Mouse (Mus musculus) limb, embryonic 13.5 days (tissue): Measurements from ENCODE around the gene Atp10a. TPM values are rescaled to one million over a fixed set of nuclear protein-coding genes. Genes with fewer than 3 reads are reported as not detected.

ENCODE experiments used
- ATAC-seq: fragments of 200-750 bp; cut with Nextera tagmentation; 2 replicates; pipeline ENCODE4 v1.8.0; 2017; ENCODE audit warnings: low read depth, moderate number of reproducible peaks, moderate TSS enrichment; ENCODE audit not compliant: low FRiP score
- H3K27ac ChIP-seq: fragments of 300-500 bp; sonication (generic); 2 replicates; pipeline ENCODE4 v1.5.1; 2015; ENCODE audit warnings: inconsistent platforms, mild to moderate bottlenecking, moderate library complexity
- H3K27me3 ChIP-seq: fragments of 300-500 bp; sonication (generic); 2 replicates; pipeline ENCODE4 v1.6.1; 2015; ENCODE audit warnings: mild to moderate bottlenecking, inconsistent platforms
- H3K36me3 ChIP-seq: fragments of 300-500 bp; sonication (generic); 2 replicates; pipeline ENCODE4 v1.6.1; 2015; ENCODE audit warnings: inconsistent platforms, mild to moderate bottlenecking, moderate library complexity
- H3K4me1 ChIP-seq: fragments of 300-500 bp; sonication (generic); 2 replicates; pipeline ENCODE4 v1.6.1; 2015; ENCODE audit warnings: inconsistent platforms
- H3K4me2 ChIP-seq: fragments of 300-500 bp; sonication (generic); replicated peaks from 2 replicates; pipeline ENCODE4 v1.6.1; 2015; ENCODE audit warnings: inconsistent platforms, mild to moderate bottlenecking, moderate library complexity
- H3K4me3 ChIP-seq: fragments of 300-500 bp; sonication (generic); 2 replicates; pipeline ENCODE4 v1.5.1; 2015; ENCODE audit warnings: moderate library complexity, mild to moderate bottlenecking, inconsistent platforms
- H3K9ac ChIP-seq: fragments of 300-500 bp; sonication (generic); 2 replicates; pipeline ENCODE4 v1.6.1; 2015; ENCODE audit warnings: mild to moderate bottlenecking, inconsistent platforms
- H3K9me3 ChIP-seq: fragments of 300-500 bp; sonication (generic); 2 replicates; pipeline ENCODE4 v1.6.1; 2016; ENCODE audit warnings: inconsistent platforms
- WGBS: fragments of 180-500 bp; shearing (Covaris S2); methylation state at CpG from one replicate; pipeline ENCODE4 v1.1.7; 2015; 5-methylcytosine and 5-hydroxymethylcytosine counted together
- polyA plus RNA-seq: library from polyadenylated mRNA; unstranded; fragments of >200 nt; fragmentation: Nextera tagmentation; extraction: Ambion mirVana; gene quantifications from 2 replicates; pipeline ENCODE4 v1.2.1, GENCODE M21; 2015

Gene Atp10a
- polyA plus RNA-seq, 1 experiment from 2014 or later: 2.5 TPM

GRCm38 (mm10) chr7:58743362-58744320 is 87.7 kb downstream of the Atp10a start:
- no peak overlapping the region for H3K9ac ChIP-seq
- no peak overlapping the region for H3K4me3 ChIP-seq
- no peak overlapping the region for H3K27ac ChIP-seq
- ATAC-seq: no peak
- H3K4me2 ChIP-seq: no peak overlapping the region
- H3K9me3 ChIP-seq: no peaks in the 10 kb centered on the region
- H3K4me1 ChIP-seq: no peaks in the 10 kb centered on the region
- 63% methylated on average over 4 of the region's 4 CpGs for WGBS
- no peaks in the 10 kb centered on the region for H3K36me3 ChIP-seq
- no peaks in the 10 kb centered on the region for H3K27me3 ChIP-seq

- no peaks in the 10 kb centered on the region for H3K36me3 ChIP-seq
- no peaks in the 10 kb centered on the region for H3K4me1 ChIP-seq
- H3K9me3 ChIP-seq: no peaks in the 10 kb centered on the region
- no peak overlapping the region for H3K9ac ChIP-seq
- no peak overlapping the region for H3K4me3 ChIP-seq
- H3K4me2 ChIP-seq: no peak overlapping the region
- ATAC-seq: no peak
- no peak overlapping the region for H3K27ac ChIP-seq
- 75% methylated on average over 5 of the region's 5 CpGs for WGBS
- H3K27me3 ChIP-seq: no peaks in the 10 kb centered on the region
Measured at GRCm38 (mm10) chr7:58746817-58747216, 90.9 kb downstream of the Atp10a start.

- no peaks in the 10 kb centered on the region for H3K9me3 ChIP-seq
- no peaks in the 10 kb centered on the region for H3K27me3 ChIP-seq
- H3K36me3 ChIP-seq: no peaks in the 10 kb centered on the region
- no peak overlapping the region for H3K4me2 ChIP-seq
- no peak overlapping the region for H3K9ac ChIP-seq
- peak; percentile 62 for ATAC-seq
- 73% methylated on average over 6 of the region's 6 CpGs for WGBS
- no peaks in the 10 kb centered on the region for H3K4me1 ChIP-seq
- no peak overlapping the region for H3K27ac ChIP-seq
- no peak overlapping the region for H3K4me3 ChIP-seq
Measured at GRCm38 (mm10) chr7:58749904-58750612, 94.1 kb downstream of the Atp10a start.

GRCm38 (mm10) chr7:58752041-58752440 is 96.1 kb downstream of the Atp10a start:
- Histone ChIP-seq H3K4me2 (no peak overlapping the region), H3K4me1 (no peaks in the 10 kb centered on the region), H3K36me3 (no peaks in the 10 kb centered on the region), H3K27ac (no peak overlapping the region), H3K27me3 (no peaks in the 10 kb centered on the region), H3K9me3 (no peaks in the 10 kb centered on the region), H3K4me3 (no peak overlapping the region), H3K9ac (no peak overlapping the region)
- 74% methylated on average over 5 of the region's 5 CpGs for WGBS
- ATAC-seq: no peak

- no peaks in the 10 kb centered on the region for H3K36me3 ChIP-seq
- H3K9ac ChIP-seq: no peak overlapping the region
- WGBS: 90% methylated on average over 1 of the region's 1 CpGs
- H3K4me3 ChIP-seq: no peak overlapping the region
- no peaks in the 10 kb centered on the region for H3K9me3 ChIP-seq
- no peak overlapping the region for H3K4me2 ChIP-seq
- peaks cover 5% of the 10 kb centered on the region for H3K4me1 ChIP-seq
- no peak for ATAC-seq
- H3K27ac ChIP-seq: no peak overlapping the region
- no peaks in the 10 kb centered on the region for H3K27me3 ChIP-seq
Measured at GRCm38 (mm10) chr7:58754076-58754475, 98.1 kb downstream of the Atp10a start.

- 82% methylated on average over 4 of the region's 4 CpGs for WGBS
- H3K36me3 ChIP-seq: no peaks in the 10 kb centered on the region
- H3K4me1 ChIP-seq: peaks cover 5% of the 10 kb centered on the region
- no peak for ATAC-seq
- no peak overlapping the region for H3K4me3 ChIP-seq
- no peak overlapping the region for H3K9ac ChIP-seq
- no peaks in the 10 kb centered on the region for H3K27me3 ChIP-seq
- H3K4me2 ChIP-seq: no peak overlapping the region
- H3K9me3 ChIP-seq: no peaks in the 10 kb centered on the region
- H3K27ac ChIP-seq: no peak overlapping the region
Measured at GRCm38 (mm10) chr7:58754536-58754935, 98.6 kb downstream of the Atp10a start.

- no peak overlapping the region for H3K9ac ChIP-seq
- no peak overlapping the region for H3K27ac ChIP-seq
- H3K27me3 ChIP-seq: no peaks in the 10 kb centered on the region
- no peak for ATAC-seq
- no peaks in the 10 kb centered on the region for H3K9me3 ChIP-seq
- H3K4me1 ChIP-seq: peaks cover 5% of the 10 kb centered on the region
- H3K36me3 ChIP-seq: no peaks in the 10 kb centered on the region
- H3K4me3 ChIP-seq: no peak overlapping the region
- no peak overlapping the region for H3K4me2 ChIP-seq
Measured at GRCm38 (mm10) chr7:58755083-58755482, 99.1 kb downstream of the Atp10a start.

GRCm38 (mm10) chr7:58755846-58756245 is 99.9 kb downstream of the Atp10a start:
- Histone ChIP-seq H3K36me3 (no peaks in the 10 kb centered on the region), H3K27ac (no peak overlapping the region), H3K9ac (no peak overlapping the region), H3K4me1 (peaks cover 5% of the 10 kb centered on the region), H3K9me3 (no peaks in the 10 kb centered on the region), H3K4me2 (no peak overlapping the region), H3K27me3 (no peaks in the 10 kb centered on the region), H3K4me3 (no peak overlapping the region)
- 72% methylated on average over 1 of the region's 1 CpGs for WGBS
- no peak for ATAC-seq

- Histone ChIP-seq H3K4me1 (peaks cover 5% of the 10 kb centered on the region), H3K4me2 (no peak overlapping the region), H3K9ac (no peak overlapping the region), H3K9me3 (no peaks in the 10 kb centered on the region), H3K27ac (no peak overlapping the region), H3K27me3 (no peaks in the 10 kb centered on the region), H3K4me3 (no peak overlapping the region), H3K36me3 (no peaks in the 10 kb centered on the region)
- 85% methylated on average over 2 of the region's 2 CpGs for WGBS
- ATAC-seq: no peak
Measured at GRCm38 (mm10) chr7:58757331-58757730, 101.4 kb downstream of the Atp10a start.

GRCm38 (mm10) chr7:58758396-58758795 is 102.4 kb downstream of the Atp10a start:
- 57% methylated on average over 3 of the region's 3 CpGs for WGBS
- H3K4me3 ChIP-seq: no peak overlapping the region
- H3K9ac ChIP-seq: no peak overlapping the region
- no peaks in the 10 kb centered on the region for H3K36me3 ChIP-seq
- H3K9me3 ChIP-seq: no peaks in the 10 kb centered on the region
- H3K27me3 ChIP-seq: no peaks in the 10 kb centered on the region
- H3K4me1 ChIP-seq: peaks cover 5% of the 10 kb centered on the region
- H3K4me2 ChIP-seq: no peak overlapping the region
- ATAC-seq: no peak
- H3K27ac ChIP-seq: no peak overlapping the region

- no peak for ATAC-seq
- WGBS: 80% methylated on average over 4 of the region's 4 CpGs
- H3K4me1 ChIP-seq: peaks cover 5% of the 10 kb centered on the region
- H3K36me3 ChIP-seq: no peaks in the 10 kb centered on the region
- no peak overlapping the region for H3K4me3 ChIP-seq
- H3K27me3 ChIP-seq: no peaks in the 10 kb centered on the region
- no peaks in the 10 kb centered on the region for H3K9me3 ChIP-seq
- no peak overlapping the region for H3K27ac ChIP-seq
- H3K9ac ChIP-seq: no peak overlapping the region
- no peak overlapping the region for H3K4me2 ChIP-seq
Measured at GRCm38 (mm10) chr7:58759265-58759664, 103.3 kb downstream of the Atp10a start.

GRCm38 (mm10) chr7:58767257-58767656 is 111.3 kb downstream of the Atp10a start:
- no peak for ATAC-seq
- no peak overlapping the region for H3K9ac ChIP-seq

More at GRCm38 (mm10) chr7:58767257-58767656, 111.3 kb downstream of the Atp10a start:
- Histone ChIP-seq H3K4me2 (no peak overlapping the region), H3K36me3 (no peaks in the 10 kb centered on the region), H3K9me3 (no peaks in the 10 kb centered on the region), H3K4me1 (no peaks in the 10 kb centered on the region), H3K27me3 (no peaks in the 10 kb centered on the region), H3K27ac (no peak overlapping the region), H3K4me3 (no peak overlapping the region)
- 66% methylated on average over 6 of the region's 6 CpGs for WGBS
